Mouse (Mus musculus) liver, embryonic 14.5 days (tissue): Measurements from ENCODE around the gene Clrn3.

Experiments used
- CTCF ChIP-seq: IDR thresholded peaks from 2 replicates; pipeline ENCODE4 v1.5.1; 2016; ENCODE audit warnings: antibody characterized with exemption, low read depth, control low read depth
- EP300 ChIP-seq: IDR thresholded peaks from 2 replicates; pipeline ENCODE4 v1.6.1; 2016; ENCODE audit warnings: antibody characterized with exemption, low read depth

DNA sequence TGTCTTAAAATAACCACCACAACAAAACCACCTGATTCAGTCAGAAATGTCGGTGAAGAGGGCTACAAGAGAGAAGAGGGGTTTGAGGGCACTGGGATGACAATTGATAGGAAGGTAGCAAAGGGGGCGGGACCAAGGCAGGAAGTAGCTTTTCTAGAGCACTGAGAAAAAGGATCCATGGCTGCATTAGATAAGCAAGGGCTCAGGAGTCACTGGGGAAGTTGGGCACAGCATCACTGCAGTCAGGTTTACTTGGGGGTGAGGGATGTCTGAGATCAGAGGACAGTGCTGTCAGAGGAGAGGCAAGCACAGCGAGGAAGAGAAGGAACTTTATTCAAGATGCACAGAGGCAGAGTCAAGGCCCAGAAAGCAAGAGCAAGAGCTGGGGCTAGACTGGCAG is 7.5 kb upstream of the Clrn3 start:
- TF ChIP-seq CTCF (no peak), EP300 (no peak)
